Mouse (Mus musculus) c-Kit-positive CD71-positive TER-119-negative erythroid progenitor cells, embryonic 14.5 days (primary cell): ENCODE results near the gene Nr3c2.

ENCODE experiments used
- DNase-seq: peaks from one replicate; pipeline ENCODE4 v3.0.0-alpha.2; 2013; ENCODE audit warnings: low read depth

Nr3c2 gene

DNA sequence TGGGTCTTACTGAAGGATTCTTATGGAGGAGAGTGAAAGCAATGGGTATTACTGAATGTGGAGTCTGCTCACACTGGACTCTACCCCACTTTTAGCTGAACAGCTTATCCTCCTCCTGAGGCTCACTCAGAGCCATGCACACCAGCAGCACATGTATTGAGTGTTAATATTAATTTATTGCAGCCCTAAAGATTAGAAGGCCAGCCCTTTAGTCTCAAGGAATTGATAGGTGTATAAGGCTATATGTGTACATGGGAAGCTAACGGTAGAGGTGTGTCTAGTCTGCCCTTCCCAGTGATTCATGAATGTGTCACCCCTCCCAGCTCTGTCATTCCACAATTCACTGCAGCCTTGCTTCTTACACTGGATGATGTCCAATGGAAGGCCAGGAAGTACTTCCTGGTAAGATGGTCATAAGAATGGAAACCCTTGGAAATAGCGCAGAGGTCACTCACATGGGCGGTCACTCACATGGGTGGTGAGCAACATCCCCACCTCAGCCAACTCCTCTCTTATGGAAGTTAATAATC is 156.3 kb downstream of the Nr3c2 start:
- DNase-seq = no peak

DNA sequence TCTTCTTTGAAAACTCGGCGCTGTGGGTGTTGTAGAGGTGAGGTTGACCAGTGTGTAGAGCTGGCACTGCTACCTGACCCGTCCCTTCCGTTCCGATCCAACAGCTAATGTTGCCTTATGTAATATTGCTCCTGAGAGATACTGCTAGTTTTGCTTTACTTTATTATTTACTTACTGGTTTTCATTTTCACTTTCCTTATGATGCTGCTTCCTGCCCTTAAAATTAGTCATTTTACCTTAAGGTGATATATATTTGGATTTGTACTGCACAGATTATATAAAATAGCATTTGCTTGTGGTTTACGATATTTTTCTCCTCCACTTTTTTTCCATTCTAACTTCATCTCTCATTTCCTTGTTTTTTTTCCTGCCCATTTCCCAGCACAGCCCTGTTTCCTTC is 157.6 kb downstream of the Nr3c2 start:
- no peak for DNase-seq

DNA sequence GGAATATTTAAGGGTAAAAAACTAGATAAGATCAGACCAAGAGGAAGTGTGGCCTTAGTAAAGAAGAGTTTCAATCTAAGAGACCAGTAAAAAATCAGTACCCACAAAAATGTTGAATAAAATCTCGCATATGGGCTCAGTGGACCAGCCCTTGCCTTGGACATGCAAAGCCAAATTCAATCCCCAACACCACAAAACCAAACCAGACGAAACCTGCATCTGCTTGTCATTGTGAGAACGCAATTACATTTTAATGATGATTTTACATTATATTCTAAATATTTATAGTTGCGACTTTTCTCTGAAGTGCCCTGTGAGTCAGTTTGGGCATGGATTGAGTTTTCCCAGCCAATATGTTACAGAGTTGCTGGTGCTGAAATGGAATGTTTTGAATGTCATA is 183.4 kb downstream of the Nr3c2 start:
- DNase-seq = no peak

DNA sequence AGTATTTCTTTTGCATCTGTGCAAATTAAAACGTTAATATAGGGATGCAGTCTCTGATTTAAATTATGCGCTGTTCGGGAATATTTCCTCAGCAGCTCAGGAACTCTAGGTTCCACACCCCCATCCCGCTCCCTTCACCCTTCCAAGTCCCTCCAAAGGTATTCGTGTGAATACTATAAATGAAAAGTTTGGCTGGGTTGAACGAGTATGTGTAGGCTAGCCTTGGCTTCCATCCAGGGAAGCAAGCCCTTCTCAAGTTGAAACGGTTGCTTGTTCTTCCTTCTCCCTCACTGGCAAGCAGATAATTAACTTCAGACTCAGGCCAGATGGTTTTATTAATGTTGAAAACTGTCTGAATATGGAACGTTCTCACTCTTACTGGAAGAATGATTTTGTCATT is 186.8 kb downstream of the Nr3c2 start:
- DNase-seq = no peak

DNA sequence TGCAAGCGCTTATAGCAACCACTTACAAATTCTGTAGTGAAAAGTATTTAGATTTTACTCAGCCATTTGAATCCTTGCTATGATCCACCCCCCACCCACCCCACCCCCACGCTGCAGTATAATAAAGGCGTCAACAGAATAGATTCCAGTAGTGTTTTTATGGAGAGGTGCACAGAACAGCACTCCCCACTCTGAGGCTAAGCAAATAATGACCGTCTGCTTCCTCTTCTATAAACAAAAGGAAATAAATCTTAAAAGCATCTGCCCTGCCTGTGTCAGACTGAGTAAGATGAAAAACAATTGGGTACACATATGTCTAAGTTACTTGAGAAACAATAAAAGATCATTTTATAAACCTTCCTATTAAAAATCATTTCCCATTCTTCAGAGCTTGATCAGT is 197.5 kb downstream of the Nr3c2 start:
- DNase-seq = no peak

DNA sequence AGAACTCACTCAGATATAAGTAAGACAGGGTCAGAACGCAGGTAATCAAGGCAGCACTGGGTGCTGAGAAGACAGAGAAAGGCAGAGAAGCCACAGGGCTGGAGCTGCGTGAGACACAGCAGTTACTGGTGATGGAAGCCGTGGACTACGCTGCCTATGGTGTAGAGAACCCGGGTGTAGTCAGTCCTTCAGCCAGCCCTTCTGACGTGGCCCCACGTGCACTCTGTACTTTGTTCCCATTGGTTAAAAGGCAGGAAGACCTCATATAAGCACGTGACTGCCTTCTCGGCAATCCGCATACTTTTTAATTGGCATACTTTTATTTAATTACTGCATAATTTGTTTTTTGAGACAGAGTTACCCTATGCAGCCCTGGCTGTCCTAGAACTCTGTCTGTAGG is 198.9 kb downstream of the Nr3c2 start:
- DNase-seq = no peak

DNA sequence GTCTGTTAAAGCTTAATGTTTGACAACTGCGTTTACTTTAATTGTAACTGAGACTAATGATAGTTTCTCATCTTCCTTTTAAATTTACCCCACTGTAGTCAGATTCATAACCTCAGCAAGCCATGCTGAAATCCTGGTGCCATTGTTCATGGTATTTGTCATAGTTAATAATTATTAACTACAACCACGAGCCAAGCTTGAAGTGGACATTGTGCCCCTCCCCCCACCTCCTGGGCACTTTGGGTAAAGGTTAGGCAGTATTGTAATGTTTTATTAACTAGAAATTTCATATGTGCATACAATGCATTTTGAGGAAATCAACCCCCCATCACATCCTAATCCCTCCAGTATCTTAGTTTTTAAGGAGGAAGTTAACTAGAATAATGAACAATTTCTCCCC is 201.1 kb downstream of the Nr3c2 start:
- no peak for DNase-seq

DNA sequence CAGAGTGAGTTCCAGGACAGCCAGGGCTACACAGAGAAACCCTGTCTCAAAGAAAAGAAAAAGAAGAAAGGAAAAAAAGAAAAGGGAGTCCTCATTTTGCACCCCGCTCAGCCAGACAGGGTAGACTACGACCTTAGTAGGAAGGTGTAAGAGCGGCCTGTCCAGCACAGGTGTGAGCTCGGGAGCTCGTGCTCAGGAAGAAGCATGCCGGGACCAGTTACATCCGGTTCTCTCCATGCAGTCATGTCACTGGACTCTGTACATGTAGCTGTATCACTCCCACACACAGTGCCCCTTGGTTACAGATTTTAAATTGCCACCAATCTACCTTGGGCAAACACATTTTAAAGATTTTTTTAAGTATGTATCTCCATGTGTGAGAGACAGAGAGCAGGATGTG is 203.6 kb downstream of the Nr3c2 start:
- DNase-seq = no peak

DNA sequence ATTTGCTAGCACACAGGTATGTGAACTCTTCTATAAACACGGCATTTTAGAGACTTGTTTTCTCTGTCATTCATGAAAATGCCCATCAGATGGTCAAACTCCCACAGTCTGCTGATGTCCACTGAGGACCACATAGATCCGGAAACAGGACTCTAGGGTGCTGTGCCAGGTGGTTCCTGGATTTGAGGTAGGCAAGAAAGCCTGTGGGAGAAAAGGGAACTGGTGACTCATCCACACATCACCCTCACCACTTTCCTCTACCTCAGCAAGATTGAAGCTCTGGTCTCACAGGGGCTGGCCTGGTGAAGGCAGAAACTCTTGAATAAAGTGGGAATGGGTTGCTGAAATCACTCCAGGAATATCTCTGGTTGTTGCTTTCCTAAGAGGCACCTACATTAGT is 213.5 kb downstream of the Nr3c2 start:
- no peak for DNase-seq

DNA sequence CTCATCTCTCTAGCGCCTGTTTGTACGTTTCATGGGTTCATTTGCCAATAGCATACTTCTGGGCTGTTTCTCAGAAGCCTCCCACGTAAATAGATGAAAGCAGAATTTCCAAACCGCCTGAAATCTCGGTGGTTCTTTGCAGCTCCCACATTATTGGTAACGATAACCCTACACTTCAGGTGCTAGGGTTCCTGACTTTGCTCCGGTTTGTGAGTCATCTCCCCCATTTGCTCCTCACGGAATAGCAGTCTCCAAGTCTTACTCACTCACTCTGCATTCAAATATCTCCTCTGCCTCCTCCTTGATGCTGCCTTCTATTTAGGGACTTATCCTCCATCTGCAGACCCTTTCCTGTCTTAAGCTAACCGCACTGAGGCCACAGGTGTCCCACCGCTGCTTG is 215.5 kb downstream of the Nr3c2 start:
- DNase-seq = no peak

DNA sequence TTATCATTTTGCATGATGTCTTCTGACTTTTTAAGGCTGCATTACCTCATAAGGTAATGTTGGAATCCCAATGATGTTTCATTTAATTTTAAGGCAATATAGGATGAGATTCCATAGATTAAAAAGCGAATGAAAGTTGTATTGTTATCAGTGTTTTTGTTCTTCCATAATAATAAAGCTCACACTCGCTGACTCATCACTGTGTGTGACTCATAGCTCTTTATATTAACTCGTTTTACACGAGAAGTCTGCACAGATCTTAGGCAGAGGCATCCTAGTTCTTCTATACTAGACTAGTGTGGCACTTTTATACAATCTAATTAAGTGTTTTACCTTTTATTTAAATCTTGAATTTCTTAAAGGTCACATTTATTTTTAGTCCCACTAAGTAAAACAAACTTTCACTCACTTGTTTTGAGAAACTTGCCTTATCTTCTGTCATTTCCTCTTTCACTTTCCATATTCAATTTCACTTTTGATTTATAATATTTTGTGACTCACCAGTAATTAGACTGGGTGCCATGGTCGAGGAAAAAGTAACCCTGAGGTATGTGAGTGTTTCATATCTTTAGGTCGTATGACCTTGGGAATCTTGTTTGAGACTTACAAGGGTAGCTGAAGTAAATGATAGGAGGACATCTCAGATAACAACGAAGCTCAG is 217.3 kb downstream of the Nr3c2 start:
- DNase-seq = no peak

DNA sequence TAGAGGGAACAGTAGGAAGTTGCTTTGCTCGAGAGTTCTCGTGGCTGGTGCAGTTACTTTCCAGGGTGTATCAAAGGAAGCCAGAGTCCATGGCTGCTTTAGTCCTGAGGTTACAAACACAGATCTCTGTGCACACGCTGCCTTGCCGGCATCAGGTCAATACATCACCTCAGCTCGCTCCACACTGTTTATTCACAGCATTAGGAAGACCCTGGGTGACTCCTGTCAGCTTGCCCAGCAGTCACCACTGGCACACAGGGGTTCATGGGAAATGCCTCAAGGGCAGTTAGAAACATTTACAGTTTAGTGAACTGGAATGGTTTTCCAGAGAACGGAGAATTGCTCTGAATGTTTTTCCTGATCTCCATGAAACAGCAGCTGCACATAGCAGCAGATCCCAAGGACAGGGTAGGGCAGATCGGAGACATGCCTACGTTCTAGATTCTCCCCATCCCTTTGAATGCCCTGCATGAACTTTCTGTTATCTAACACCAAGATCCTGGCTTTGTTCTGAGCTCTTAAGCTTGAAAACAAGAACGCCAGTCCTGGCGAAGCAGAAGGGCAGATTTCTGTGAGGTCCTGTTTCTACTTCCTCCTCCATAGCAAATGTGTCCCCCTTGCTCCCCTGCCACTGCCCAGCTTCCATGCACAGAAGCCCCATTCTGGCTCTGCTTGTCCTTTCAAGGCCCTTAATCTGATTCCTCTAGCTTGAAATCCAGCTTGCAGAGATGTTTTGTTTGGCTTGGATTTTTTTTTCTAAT is 221.7 kb downstream of the Nr3c2 start:
- DNase-seq = no peak

DNA sequence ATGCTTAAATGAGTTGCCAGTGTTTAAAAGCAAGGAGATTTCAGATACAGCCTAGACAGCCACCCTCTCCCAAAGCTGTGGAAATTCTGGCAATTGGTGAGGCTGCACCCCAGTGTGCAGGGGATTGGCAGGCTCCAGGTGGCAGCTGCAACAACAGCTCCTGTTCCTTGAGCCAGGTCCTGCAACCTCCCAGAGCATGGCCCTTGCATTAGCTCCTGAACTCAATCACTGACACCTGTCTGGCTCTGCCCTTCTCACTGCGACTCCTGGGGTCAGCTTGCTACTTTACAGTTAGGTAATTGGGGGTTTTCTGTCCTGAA is 222.3 kb downstream of the Nr3c2 start:
- no peak for DNase-seq

DNA sequence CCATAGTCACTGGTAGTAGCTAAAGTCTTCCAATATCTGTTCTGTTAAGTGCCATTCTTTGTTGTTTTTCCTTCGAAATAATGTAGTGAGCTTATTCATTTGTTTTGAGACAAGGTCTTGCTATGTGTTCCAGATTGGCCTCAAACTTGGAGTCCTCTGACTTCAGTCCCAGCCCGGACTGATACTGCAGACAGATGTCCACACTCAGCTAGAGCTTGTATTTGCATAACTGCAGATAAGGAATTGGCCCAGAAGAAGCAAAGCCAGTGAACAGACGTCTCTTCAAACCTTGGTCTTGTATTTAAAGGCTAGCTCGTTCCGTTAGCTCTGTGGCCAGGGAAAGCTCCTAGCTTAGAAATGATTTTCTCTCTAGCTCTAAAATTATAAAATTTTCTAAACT is 223.1 kb downstream of the Nr3c2 start:
- no peak for DNase-seq

DNA sequence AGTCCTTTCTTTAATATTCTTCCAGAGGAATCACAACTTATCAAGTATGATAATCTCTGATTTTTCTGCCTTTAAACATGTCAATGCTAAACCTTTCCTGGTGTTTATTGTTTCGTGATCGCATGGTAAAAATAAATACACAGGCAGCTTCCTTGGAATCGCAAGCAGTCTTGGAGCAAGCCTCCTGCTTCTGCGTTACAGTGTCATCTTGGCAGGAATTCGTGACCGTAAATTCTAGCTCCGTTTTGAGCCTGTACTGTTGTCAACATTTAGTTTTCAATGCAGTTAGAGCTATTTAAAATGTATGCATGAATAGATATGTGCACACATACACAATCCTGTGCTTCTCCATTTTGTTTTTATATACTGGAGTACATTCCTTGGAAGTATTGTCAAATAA is 226.5 kb downstream of the Nr3c2 start:
- no peak for DNase-seq

DNA sequence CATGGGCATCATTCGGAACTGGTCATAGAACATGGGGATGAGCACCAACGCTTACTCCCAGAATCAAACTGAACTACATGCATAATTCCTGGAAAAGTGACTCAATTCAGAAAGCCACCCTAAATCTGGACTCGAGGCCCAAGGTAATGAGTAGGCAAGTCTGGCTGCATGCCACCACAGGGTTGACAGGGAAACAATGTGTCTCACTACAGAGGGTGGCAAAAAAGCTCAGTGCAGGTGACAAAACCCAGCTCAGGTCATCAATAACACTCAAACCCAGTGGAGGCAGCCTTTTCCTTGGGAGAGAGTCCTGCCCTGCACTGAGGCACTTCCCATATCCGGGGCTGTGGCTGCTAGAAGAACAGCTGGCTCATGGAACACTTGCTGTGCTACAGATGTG is 228.8 kb downstream of the Nr3c2 start:
- no peak for DNase-seq

DNA sequence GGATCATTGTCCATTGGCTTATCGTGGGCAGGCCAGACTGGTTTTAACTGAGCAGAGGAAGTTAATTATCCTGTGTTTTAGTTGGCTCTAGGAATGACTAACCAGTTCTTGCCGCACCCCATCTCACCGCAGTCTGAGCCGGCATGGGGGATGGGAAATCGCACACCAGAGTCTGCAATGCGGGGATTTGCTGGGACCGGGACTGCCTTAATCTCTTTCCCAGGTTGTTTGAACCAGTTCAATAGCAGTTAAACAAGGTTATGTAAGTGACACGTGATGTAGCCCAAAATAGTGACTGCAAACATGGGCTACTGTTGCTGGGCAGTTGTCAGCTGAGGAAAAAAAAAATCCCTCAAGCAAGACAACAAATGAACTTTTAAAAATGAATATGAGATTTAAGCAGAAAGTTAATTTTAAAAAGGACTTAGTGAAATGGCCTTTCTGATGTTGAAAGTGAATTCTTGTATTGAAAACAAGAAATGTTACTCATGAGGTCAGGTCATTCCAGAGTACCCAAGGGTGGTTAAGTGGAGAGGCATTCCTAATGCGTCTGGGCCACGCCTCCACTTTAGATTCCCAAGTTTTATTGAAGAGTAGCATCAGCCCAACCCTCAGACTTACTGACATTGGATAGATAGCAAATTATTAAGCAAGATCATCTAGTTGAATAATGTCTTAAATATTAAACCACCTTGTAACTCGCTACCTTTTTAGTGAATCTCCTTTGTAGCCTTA is 233.8 kb downstream of the Nr3c2 start:
- DNase-seq = no peak

DNA sequence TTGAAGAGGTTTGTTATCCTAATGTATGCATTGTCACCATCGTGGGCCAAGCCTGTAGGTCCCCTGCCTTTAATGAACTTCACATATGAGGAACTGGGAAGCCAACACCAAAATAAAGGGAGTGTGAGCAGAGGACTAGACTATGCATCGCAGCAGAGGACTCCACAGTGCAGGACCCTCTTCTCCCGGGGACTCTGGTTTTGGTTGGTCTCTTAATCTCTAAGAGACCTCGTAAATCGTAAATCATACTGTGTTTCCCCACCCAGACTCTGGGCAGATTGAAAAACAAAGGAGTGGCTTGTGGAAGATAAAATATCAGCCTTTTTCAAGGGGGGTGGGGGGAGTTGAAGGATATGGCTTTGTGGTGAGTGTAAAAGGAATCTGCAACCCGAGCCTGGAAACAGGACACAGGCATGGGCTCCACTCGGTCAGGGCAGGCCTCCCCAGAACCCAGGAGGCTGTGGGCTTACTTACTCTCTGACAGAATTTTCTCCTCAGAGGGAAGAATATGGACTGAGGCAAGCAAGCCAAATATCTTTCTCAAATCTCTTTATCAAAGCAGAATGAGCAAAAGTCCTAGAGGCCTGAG is 234.6 kb downstream of the Nr3c2 start:
- no peak for DNase-seq

DNA sequence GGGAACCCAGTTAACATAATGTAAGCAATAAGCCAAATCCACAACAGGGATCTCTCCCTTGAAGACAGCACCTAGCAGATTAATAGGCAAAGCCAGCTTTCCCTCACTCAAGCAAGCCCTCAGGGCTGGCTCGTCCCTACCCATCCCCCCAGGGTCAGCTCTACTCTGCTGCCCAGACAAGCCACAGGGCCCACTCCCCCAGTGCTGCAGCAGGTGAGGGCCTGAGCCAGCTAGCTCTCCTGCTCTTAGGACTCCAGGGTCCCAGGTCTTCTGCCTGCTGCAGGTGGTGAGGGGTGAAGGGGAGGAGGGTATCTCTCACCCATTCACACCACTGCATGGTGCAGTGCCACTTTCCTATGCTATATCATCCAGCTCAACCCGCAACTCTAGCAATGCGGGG is 246.0 kb downstream of the Nr3c2 start:
- DNase-seq = no peak

DNA sequence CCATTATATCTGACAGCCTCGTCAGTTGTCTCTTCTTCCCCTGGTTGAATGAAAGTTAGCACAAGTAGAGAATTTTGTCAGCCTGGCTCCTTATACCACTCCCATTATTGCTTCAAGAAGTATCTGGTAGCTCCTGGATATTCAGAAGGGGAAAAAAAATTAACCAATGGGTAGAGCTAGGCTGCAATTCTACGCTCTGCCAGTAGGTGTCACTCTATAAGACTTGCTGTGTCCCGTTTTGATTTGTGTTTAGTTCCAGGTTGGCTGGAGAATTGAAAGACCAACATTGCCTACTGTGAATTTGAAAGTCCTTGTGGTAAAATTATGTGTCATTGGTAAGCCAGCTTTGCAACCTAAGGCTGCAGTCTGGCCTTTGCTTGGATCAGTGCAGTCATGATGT is 255.3 kb downstream of the Nr3c2 start:
- DNase-seq = peak; percentile 5

DNA sequence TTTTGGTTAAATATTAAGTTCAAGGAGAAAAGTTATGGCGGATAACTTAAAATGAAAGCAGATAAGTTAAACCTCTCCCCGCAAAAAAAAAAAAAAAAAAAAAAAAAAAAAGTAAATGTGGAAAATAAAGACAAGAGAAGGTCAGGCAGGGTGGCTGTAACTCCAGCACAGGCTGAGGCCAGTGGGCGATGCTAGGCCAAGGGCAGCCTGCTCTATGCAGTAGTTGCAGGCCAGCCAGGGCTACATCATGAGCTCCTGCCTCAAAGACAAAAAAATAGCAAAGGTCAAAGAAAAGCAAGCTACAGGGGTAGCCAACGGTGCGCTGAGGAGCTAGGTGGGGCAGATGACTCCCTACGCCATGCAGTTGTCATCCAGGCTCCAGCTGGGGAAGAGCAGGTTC is 270.1 kb downstream of the Nr3c2 start:
- DNase-seq = no peak

DNA sequence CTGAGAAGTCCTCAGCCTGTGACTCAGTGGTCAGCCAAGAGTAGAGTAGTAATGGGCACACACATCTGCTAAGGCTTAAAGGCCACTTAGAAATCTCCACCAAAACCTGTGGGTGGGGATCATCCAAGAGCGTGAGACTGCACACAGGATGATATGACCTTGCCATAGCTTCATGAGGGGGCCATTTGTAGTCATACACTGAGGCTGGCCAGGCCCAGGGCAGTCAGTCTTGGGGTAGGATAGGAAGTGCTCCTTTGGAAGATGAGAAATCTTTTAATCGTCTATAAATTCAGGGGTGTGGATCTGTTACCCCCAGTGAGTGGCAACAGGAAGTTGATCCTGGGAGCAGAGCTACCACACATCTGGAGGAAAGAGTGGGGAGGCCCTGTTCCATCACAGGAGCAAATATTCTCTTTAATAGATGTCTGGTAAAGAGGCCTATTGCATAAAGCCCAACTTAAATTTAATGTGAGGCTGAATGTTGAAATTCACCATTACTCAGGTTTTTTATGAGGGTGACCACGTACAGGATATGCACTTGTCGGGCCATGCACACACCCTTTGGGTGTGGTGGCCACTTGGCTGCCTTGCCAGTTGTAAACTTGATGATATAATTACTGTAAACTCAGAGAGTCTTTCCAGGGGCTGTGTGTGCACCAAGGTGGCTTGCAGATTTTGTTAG is 270.7 kb downstream of the Nr3c2 start:
- no peak for DNase-seq

DNA sequence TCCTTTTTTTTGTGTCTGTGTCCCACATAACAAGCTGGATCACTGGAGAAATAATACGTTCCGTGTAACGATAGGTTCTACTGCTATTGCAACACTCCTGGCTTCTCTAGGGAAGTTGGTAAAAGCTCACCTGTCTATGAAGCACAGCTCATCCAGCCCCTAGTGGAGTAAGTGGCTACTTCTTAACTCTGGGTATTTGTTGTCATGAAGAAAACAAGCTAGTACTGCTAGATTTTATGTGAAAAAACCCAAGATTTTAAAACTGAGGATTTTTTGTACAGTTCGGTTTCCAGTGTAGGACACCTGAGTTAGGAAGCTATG is 271.2 kb downstream of the Nr3c2 start:
- DNase-seq = no peak
